Mouse (Mus musculus): ENCODE results near the gene Ubr2. TPM values are rescaled to one million over a fixed set of nuclear protein-coding genes. Genes with fewer than 3 reads are reported as not detected.

Ubr2 gene
- total RNA-seq, 2 experiments from 2014 or later, result 33.7 to 40.0 TPM

- ATAC-seq (replicated peaks; ENCODE audit: low FRiP score, low TSS enrichment, poor library complexity, severe bottlenecking), result peak; percentile 74
Observed at GRCm38 (mm10) chr17:46933557-46934348, 76.6 kb downstream of the Ubr2 start.

- ATAC-seq (replicated peaks; ENCODE audit: low FRiP score, low TSS enrichment, poor library complexity, severe bottlenecking), result no peak
Observed at GRCm38 (mm10) chr17:46932961-46933360, 77.4 kb downstream of the Ubr2 start.

- no peak for ATAC-seq (replicated peaks; ENCODE audit: low FRiP score, low TSS enrichment, poor library complexity, severe bottlenecking)
Observed at GRCm38 (mm10) chr17:46929897-46930296, 80.5 kb downstream of the Ubr2 start.

GRCm38 (mm10) chr17:46929277-46929676 is 81.1 kb downstream of the Ubr2 start:
- no peak for ATAC-seq (replicated peaks; ENCODE audit: low FRiP score, low TSS enrichment, poor library complexity, severe bottlenecking)

GRCm38 (mm10) chr17:46927781-46928180 is 82.6 kb downstream of the Ubr2 start:
- no peak for ATAC-seq (replicated peaks; ENCODE audit: low FRiP score, low TSS enrichment, poor library complexity, severe bottlenecking)

- ATAC-seq (replicated peaks; ENCODE audit: low FRiP score, low TSS enrichment, poor library complexity, severe bottlenecking), result no peak
Observed at GRCm38 (mm10) chr17:46926941-46927340, 83.4 kb downstream of the Ubr2 start.

- no peak for ATAC-seq (replicated peaks; ENCODE audit: low FRiP score, low TSS enrichment, poor library complexity, severe bottlenecking)
Observed at GRCm38 (mm10) chr17:46926192-46926591, 84.2 kb downstream of the Ubr2 start.

- no peak for ATAC-seq (replicated peaks; ENCODE audit: low FRiP score, low TSS enrichment, poor library complexity, severe bottlenecking)
Observed at GRCm38 (mm10) chr17:46920855-46921254, 89.5 kb downstream of the Ubr2 start.

GRCm38 (mm10) chr17:46918951-46919350 is 91.4 kb downstream of the Ubr2 start:
- no peak for ATAC-seq (replicated peaks; ENCODE audit: low FRiP score, low TSS enrichment, poor library complexity, severe bottlenecking)

- no peak for ATAC-seq (replicated peaks; ENCODE audit: low FRiP score, low TSS enrichment, poor library complexity, severe bottlenecking)
Observed at GRCm38 (mm10) chr17:46915129-46915528, 95.2 kb downstream of the Ubr2 start.

- no peak for ATAC-seq (replicated peaks; ENCODE audit: low FRiP score, low TSS enrichment, poor library complexity, severe bottlenecking)
Observed at GRCm38 (mm10) chr17:46912331-46912730, 98.0 kb downstream of the Ubr2 start.

- ATAC-seq (replicated peaks; ENCODE audit: low FRiP score, low TSS enrichment, poor library complexity, severe bottlenecking), result no peak
Observed at GRCm38 (mm10) chr17:46910186-46910585, 100.2 kb downstream of the Ubr2 start, which contains the start of gene Prph2. Gene Prph2 (plus strand): TSS chr17:46910459.

GRCm38 (mm10) chr17:46903876-46904490 is 106.4 kb downstream of the Ubr2 start:
- peak; percentile 94 for ATAC-seq (replicated peaks; ENCODE audit: low FRiP score, low TSS enrichment, poor library complexity, severe bottlenecking)

- ATAC-seq (replicated peaks; ENCODE audit: low FRiP score, low TSS enrichment, poor library complexity, severe bottlenecking), result no peak
Observed at GRCm38 (mm10) chr17:46900941-46901340, 109.4 kb downstream of the Ubr2 start.

GRCm38 (mm10) chr17:46897221-46897950 is 113.0 kb downstream of the Ubr2 start:
- ATAC-seq (replicated peaks; ENCODE audit: low FRiP score, low TSS enrichment, poor library complexity, severe bottlenecking), result no peak

GRCm38 (mm10) chr17:46895426-46895825 is 114.9 kb downstream of the Ubr2 start:
- no peak for ATAC-seq (replicated peaks; ENCODE audit: low FRiP score, low TSS enrichment, poor library complexity, severe bottlenecking)

- no peak; the same call in 1 of the 2 replicates for ATAC-seq (replicated peaks; ENCODE audit: low FRiP score, low TSS enrichment, poor library complexity, severe bottlenecking)
Observed at GRCm38 (mm10) chr17:46890843-46891594, 119.3 kb downstream of the Ubr2 start.

GRCm38 (mm10) chr17:46890116-46890815 is 120.1 kb downstream of the Ubr2 start, which contains the start of gene Tbcc:
Gene Tbcc (plus strand): TSS chr17:46890684.
- ATAC-seq (replicated peaks; ENCODE audit: low FRiP score, low TSS enrichment, poor library complexity, severe bottlenecking), result peak; percentile 87
